Mouse (Mus musculus) urinary bladder, postnatal 10 days (tissue): Measurements from ENCODE around the gene Cep112.
"Not testable (repeated sequence)": the region's sequence is repeated elsewhere in the genome, so short reads cannot be mapped to it uniquely, and the experiment has no call there.

ENCODE experiments used
- DNase-seq: peaks from one replicate; pipeline ENCODE4 v3.0.0; 2022; ENCODE audit warnings: low spot score

The Cep112 gene

GRCm38 (mm10) chr11:108804030-108804429, 379.0 kb downstream of the Cep112 start:
- no peak for DNase-seq

GRCm38 (mm10) chr11:108805947-108806346, 381.0 kb downstream of the Cep112 start:
- no peak for DNase-seq

GRCm38 (mm10) chr11:108809626-108810025, 384.6 kb downstream of the Cep112 start:
- no peak for DNase-seq

- DNase-seq, result no peak
These were observed 396.8 kb downstream of the Cep112 start for GRCm38 (mm10) chr11:108821771-108822170.

- DNase-seq, result no peak
These were observed 397.3 kb downstream of the Cep112 start for GRCm38 (mm10) chr11:108822257-108822656.

- no peak for DNase-seq
These were observed 402.3 kb downstream of the Cep112 start for GRCm38 (mm10) chr11:108827321-108827720.

- DNase-seq, result no peak
These were observed 403.5 kb downstream of the Cep112 start for GRCm38 (mm10) chr11:108828374-108829025.

GRCm38 (mm10) chr11:108836706-108837105, 411.7 kb downstream of the Cep112 start:
- no peak for DNase-seq

- DNase-seq, result no peak
These were observed 415.2 kb downstream of the Cep112 start for GRCm38 (mm10) chr11:108840195-108840594.

GRCm38 (mm10) chr11:108842765-108843164, 417.8 kb downstream of the Cep112 start:
- no peak for DNase-seq

GRCm38 (mm10) chr11:108845971-108846370, 421.0 kb downstream of the Cep112 start:
- no peak for DNase-seq

GRCm38 (mm10) chr11:108846479-108846878, 421.5 kb downstream of the Cep112 start:
- no peak for DNase-seq

GRCm38 (mm10) chr11:108851771-108852170, 426.8 kb downstream of the Cep112 start:
- no peak for DNase-seq

- no peak for DNase-seq
These were observed 432.3 kb downstream of the Cep112 start for GRCm38 (mm10) chr11:108857254-108857653.

- no peak for DNase-seq
These were observed 432.8 kb downstream of the Cep112 start for GRCm38 (mm10) chr11:108857678-108858338.

- no peak for DNase-seq
These were observed 433.4 kb downstream of the Cep112 start for GRCm38 (mm10) chr11:108858339-108858804.

- DNase-seq, result no peak
These were observed 433.9 kb downstream of the Cep112 start for GRCm38 (mm10) chr11:108858846-108859245.

GRCm38 (mm10) chr11:108862360-108862759, 437.4 kb downstream of the Cep112 start:
- no peak for DNase-seq

GRCm38 (mm10) chr11:108865746-108866145, 440.8 kb downstream of the Cep112 start:
- DNase-seq, result no peak

- DNase-seq, result no peak
These were observed 442.5 kb downstream of the Cep112 start for GRCm38 (mm10) chr11:108867538-108867937.

- DNase-seq, result not testable (repeated sequence)
These were observed 446.3 kb downstream of the Cep112 start for GRCm38 (mm10) chr11:108871284-108871683.

- no peak for DNase-seq
These were observed 446.8 kb downstream of the Cep112 start for GRCm38 (mm10) chr11:108871748-108872147.

- no peak for DNase-seq
These were observed 451.7 kb downstream of the Cep112 start for GRCm38 (mm10) chr11:108876633-108877205.
